11 mouse cellular contexts compared by ENCODE assay signal in the genomic region with DNA sequence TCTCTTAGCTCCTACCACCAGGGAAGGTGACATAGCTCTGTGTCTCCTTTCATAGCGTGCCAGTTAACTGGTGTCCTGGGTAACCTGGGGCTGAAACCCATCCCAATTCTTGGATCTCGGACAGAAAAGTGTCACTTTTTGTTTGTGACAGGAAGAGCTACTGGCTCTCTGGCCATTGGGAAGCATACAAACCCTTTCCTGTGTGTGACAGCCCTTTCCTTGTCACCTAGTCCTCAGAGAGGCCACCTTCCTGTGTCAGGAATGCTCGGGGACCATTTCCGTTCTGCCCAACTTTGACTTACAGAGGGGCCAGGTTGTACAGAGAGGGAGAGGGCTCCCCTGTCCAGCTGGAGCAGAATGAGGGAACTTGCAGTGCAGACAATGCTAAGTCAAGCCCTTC. TPM values are rescaled to one million over a fixed set of nuclear protein-coding genes. Genes with fewer than 3 reads are reported as not detected.
DNase-seq lines count a peak whose midpoint lies in the region; ATAC-seq and TF ChIP-seq lines count a peak whose summit lies in the region.
"Had no signal": no experiment of that assay in that cellular context is flagged by ENCODE, and none has a peak within 500 bp of the region (broad histone marks: within the 10 kb centered on the region; RNA-seq: fewer than 3 reads in every experiment).

No protein-coding gene starts in this region.

- DNase-seq in heart, adult 2 months: no peak
- no peak for DNase-seq in heart, postnatal 36 days
- peak; percentile 35 to 51 for DNase-seq in heart, adult 9 months (ENCODE audit: low spot score in 2 of 2)
- peak; percentile 34 to 59 for DNase-seq in kidney, adult 8-10 months
- DNase-seq in cerebellum, adult 9-10 months: no peak
- no peak for DNase-seq in testis, postnatal 14 days (ENCODE audit: low spot score)
- no peak for DNase-seq in adrenal gland, postnatal 14 days
- DNase-seq: liver, embryonic 13.5 days; right cerebral cortex, adult 18-20 months had no signal

- intact Hi-C loops in heart, adult 2 months (cut with DNase I): no loop called here
- intact Hi-C loops in heart, postnatal 36 days (cut with DNase I): no loop called here

- H3K9me3 ChIP-seq in liver, embryonic 12.5 days (replicated peaks): no peaks in the 10 kb centered on the region
- H3K9me3 ChIP-seq: embryonic facial prominence, embryonic 12.5 days; liver, embryonic 13.5 days had no signal

- no peak for TF ChIP-seq CTCF in heart, adult 2 months (IDR thresholded peaks at IDR 0.05)

- no peak overlapping the region for H3K9ac ChIP-seq in heart, adult 2 months (ENCODE audit: low read depth, low read length)
- H3K9ac ChIP-seq in liver, embryonic 12.5 days: no peak overlapping the region
- H3K9ac ChIP-seq: embryonic facial prominence, embryonic 12.5 days; liver, embryonic 13.5 days had no signal

- H3K79me2 ChIP-seq in heart, adult 2 months (replicated peaks; ENCODE audit: control insufficient read depth, insufficient read depth, low read length): no peaks in the 10 kb centered on the region

- peaks cover 31% of the 10 kb centered on the region for H3K4me1 ChIP-seq in heart, adult 2 months (ENCODE audit: control insufficient read depth, insufficient read depth, low read length)
- H3K4me1 ChIP-seq in liver, embryonic 12.5 days: peaks cover 30% of the 10 kb centered on the region

- no peak for ATAC-seq in liver, embryonic 12.5 days

- WGBS in heart, adult 2 months: 27% methylated on average over 4 of the region's 4 CpGs
- WGBS in liver, embryonic 12.5 days (ENCODE audit: insufficient replicate concordance): 40% methylated on average over 4 of the region's 4 CpGs

- peaks cover 4% of the 10 kb centered on the region; the same call in 1 of the 2 replicates for H3K36me3 ChIP-seq in heart, adult 2 months (ENCODE audit: control insufficient read depth, insufficient read depth, low read length)
- peaks cover 19% of the 10 kb centered on the region for H3K36me3 ChIP-seq in liver, embryonic 12.5 days

- no peak overlapping the region for H3K4me2 ChIP-seq in liver, embryonic 12.5 days
- H3K4me2 ChIP-seq: embryonic facial prominence, embryonic 12.5 days; liver, embryonic 13.5 days had no signal

- peak; percentile 51; the same call in 1 of the 2 replicates for TF ChIP-seq EP300 in heart, adult 2 months (IDR thresholded peaks at IDR 0.05; ENCODE audit: insufficient read depth, low read depth, low read length)

- H3K27ac ChIP-seq in heart, adult 2 months: peak overlapping the region; percentile 77
- H3K27ac ChIP-seq in liver, embryonic 12.5 days: peak overlapping the region; percentile 38; the same call in 1 of the 2 replicates
- H3K27ac ChIP-seq: embryonic facial prominence, embryonic 12.5 days; liver, embryonic 13.5 days had no signal

- no peak for TF ChIP-seq POLR2A in heart, adult 2 months (IDR thresholded peaks at IDR 0.05; ENCODE audit: insufficient read depth, low read depth, low read length)

- H3K27me3 ChIP-seq in heart, adult 2 months (ENCODE audit: control insufficient read depth, insufficient read depth, low read length): no peaks in the 10 kb centered on the region
- H3K27me3 ChIP-seq in liver, embryonic 12.5 days (replicated peaks): 0 out of 2 replicates have a peak, but pooled peaks cover 13% of the 10 kb centered on the region
- H3K27me3 ChIP-seq: embryonic facial prominence, embryonic 12.5 days; liver, embryonic 13.5 days had no signal

- no peak overlapping the region for H3K4me3 ChIP-seq in heart, adult 2 months
- no peak overlapping the region for H3K4me3 ChIP-seq in liver, embryonic 12.5 days
- H3K4me3 ChIP-seq: embryonic facial prominence, embryonic 12.5 days; liver, embryonic 13.5 days had no signal

RNA-seq across cellular contexts. Expression of gene Micall1, which starts 9.2 kb away (rescaled TPM):
- total RNA-seq in heart, adult 2 months (2021): 10 to 100 TPM; 43.0 to 45.7 TPM
- 39.3 and 58.7 TPM in 2 replicates for polyA plus RNA-seq in heart, adult 2 months (2012; rRNA removed)
- total RNA-seq in heart, postnatal 36 days (2021): 10 to 100 TPM; 39.0 to 50.1 TPM
- polyA plus RNA-seq in liver, embryonic 12.5 days (2016; fragmentation: Nextera tagmentation; extraction: Ambion mirVana): 3.0 and 3.2 TPM in 2 replicates
- total RNA-seq in adrenal gland, postnatal 14 days (2021): 34.3 and 41.0 TPM in 2 replicates

RNA-seq across cellular contexts. Expression of gene Eif3l, which starts 24.5 kb away (rescaled TPM):
- total RNA-seq in heart, adult 2 months (2021): 10 to 100 TPM; 63.9 to 69.2 TPM
- polyA plus RNA-seq in heart, adult 2 months (2012; rRNA removed): 90.3 and 116 TPM in 2 replicates
- total RNA-seq in heart, postnatal 36 days (2021): 10 to 100 TPM; 71.6 to 72.7 TPM
- polyA plus RNA-seq in liver, embryonic 12.5 days (2016; fragmentation: Nextera tagmentation; extraction: Ambion mirVana): 188 and 201 TPM in 2 replicates
- total RNA-seq in adrenal gland, postnatal 14 days (2021): 171 and 177 TPM in 2 replicates

RNA-seq across cellular contexts. Expression of gene Ankrd54, which starts 36.8 kb away (rescaled TPM):
- 1 to 10 TPM; 5.5 to 8.5 TPM for total RNA-seq in heart, adult 2 months (2021)
- polyA plus RNA-seq in heart, adult 2 months (2012; rRNA removed): 12.2 and 14.2 TPM in 2 replicates
- 1 to 10 TPM; 7.7 to 8.1 TPM for total RNA-seq in heart, postnatal 36 days (2021)
- 58.9 and 61.4 TPM in 2 replicates for polyA plus RNA-seq in liver, embryonic 12.5 days (2016; fragmentation: Nextera tagmentation; extraction: Ambion mirVana)
- total RNA-seq in adrenal gland, postnatal 14 days (2021): 23.3 and 24.1 TPM in 2 replicates

RNA-seq across cellular contexts. Expression of gene Polr2f, which starts 41.4 kb away (rescaled TPM):
- 100 to 1,000 TPM; 126 to 145 TPM for total RNA-seq in heart, adult 2 months (2021)
- 48.6 and 50.9 TPM in 2 replicates for polyA plus RNA-seq in heart, adult 2 months (2012; rRNA removed)
- total RNA-seq in heart, postnatal 36 days (2021): 100 to 1,000 TPM; 132 to 146 TPM
- 280 and 301 TPM in 2 replicates for polyA plus RNA-seq in liver, embryonic 12.5 days (2016; fragmentation: Nextera tagmentation; extraction: Ambion mirVana)
- total RNA-seq in adrenal gland, postnatal 14 days (2021): 110 and 127 TPM in 2 replicates

RNA-seq across cellular contexts. Expression of gene 1700088E04Rik, which starts 41.6 kb away (rescaled TPM):
- total RNA-seq in heart, adult 2 months (2021): 1 to 10 TPM; 1.8 to 2.6 TPM
- polyA plus RNA-seq in heart, adult 2 months (2012; rRNA removed): 2.8 and 3.8 TPM in 2 replicates
- 1 to 10 TPM; 1.3 to 2.8 TPM for total RNA-seq in heart, postnatal 36 days (2021)
- polyA plus RNA-seq in liver, embryonic 12.5 days (2016; fragmentation: Nextera tagmentation; extraction: Ambion mirVana): 0.86 and 1.0 TPM in 2 replicates
- 4.4 and 4.7 TPM in 2 replicates for total RNA-seq in adrenal gland, postnatal 14 days (2021)

Comparison
In these comparisons a context has a peak if more than half of its experiments do, and no peak if none do; other contexts are left out.
1. DNase-seq: peak in heart, adult 9 months (2 of 2) and kidney, adult 8-10 months (2 of 2); none in heart, adult 2 months (0 of 2), heart, postnatal 36 days (0 of 2), cerebellum, adult 9-10 months (single experiment), testis, postnatal 14 days (single experiment) and adrenal gland, postnatal 14 days (single experiment).